Mouse (Mus musculus) G1E (cell line): ENCODE data around the gene Sik1. TPM values are rescaled to one million over a fixed set of nuclear protein-coding genes. Genes with fewer than 3 reads are reported as not detected.

Experiments used
- ATAC-seq: 2 replicates; pipeline ENCODE4 v1.8.0; 2016; ENCODE audit warnings: mild to moderate bottlenecking; ENCODE audit not compliant: insufficient number of reproducible peaks, poor library complexity, low FRiP score, severe bottlenecking; ENCODE audit errors: extremely low read depth
- DNase-seq: peaks from one replicate; pipeline ENCODE4 v3.0.0; 2012; ENCODE audit warnings: low spot score
- H3K27me3 ChIP-seq: 2 replicates; pipeline ENCODE4 v1.6.1; 2012; ENCODE audit warnings: mild to moderate bottlenecking, low read length, inconsistent platforms; ENCODE audit not compliant: insufficient read depth
- H3K36me3 ChIP-seq: replicated peaks from 2 replicates; pipeline ENCODE3; 2012; ENCODE audit warnings: mild to moderate bottlenecking, inconsistent platforms
- H3K4me1 ChIP-seq: 2 replicates; pipeline ENCODE4 v1.6.1; 2012; ENCODE audit warnings: low read depth, low read length, inconsistent platforms, mixed read lengths; ENCODE audit not compliant: insufficient read depth
- H3K4me3 ChIP-seq: 2 replicates; pipeline ENCODE4 v1.5.1; 2012; ENCODE audit warnings: low read depth, mild to moderate bottlenecking, inconsistent platforms, low read length, moderate library complexity, mixed read lengths
- H3K9me3 ChIP-seq: replicated peaks from 2 replicates; pipeline ENCODE4 v1.6.1; 2012; ENCODE audit warnings: inconsistent platforms
- CTCF ChIP-seq: IDR thresholded peaks from 2 replicates; pipeline ENCODE4 v1.5.1; 2012; ENCODE audit warnings: low read depth, low read length, inconsistent platforms, mixed read lengths
- GATA1 ChIP-seq: IDR thresholded peaks from 2 replicates; pipeline ENCODE4 v1.6.1; 2012; ENCODE audit warnings: borderline replicate concordance, low read length, inconsistent platforms, mixed read lengths
- GATA2 ChIP-seq: IDR thresholded peaks from 2 replicates; pipeline ENCODE4 v1.6.1; 2012; ENCODE audit warnings: low read depth, low read length, inconsistent platforms, borderline replicate concordance
- POLR2AphosphoS5 ChIP-seq: IDR thresholded peaks from 2 replicates; pipeline ENCODE4 v1.6.1; 2012; ENCODE audit warnings: low read depth, low read length, inconsistent platforms; ENCODE audit not compliant: insufficient replicate concordance
- TAL1 ChIP-seq: conservative IDR thresholded peaks from 2 replicates; pipeline ENCODE4 v1.6.1; 2012; ENCODE audit warnings: low read depth, low read length, inconsistent platforms, mixed read lengths
- polyA plus RNA-seq: library from polyadenylated mRNA; stranded (reverse); fragments of >175 nt; gene quantifications from 2 replicates; pipeline ENCODE4 v1.2.3, GENCODE M21; 2012
- total RNA-seq, 2 experiments: library from RNA; stranded (forward) in 1 of 2; stranded (reverse) in 1 of 2; fragments of 200-1000 nt in 1 of 2; fragments of >200 nt in 1 of 2; fragmentation: Nextera tagmentation in 1 of 2; gene quantifications; 2 replicates each; pipeline ENCODE4 v1.2.3; 2014 to 2017

Sik1 gene
- total and polyA plus RNA-seq, 3 experiments, result 0.98 to 13.1 (median 6.9) TPM

DNA sequence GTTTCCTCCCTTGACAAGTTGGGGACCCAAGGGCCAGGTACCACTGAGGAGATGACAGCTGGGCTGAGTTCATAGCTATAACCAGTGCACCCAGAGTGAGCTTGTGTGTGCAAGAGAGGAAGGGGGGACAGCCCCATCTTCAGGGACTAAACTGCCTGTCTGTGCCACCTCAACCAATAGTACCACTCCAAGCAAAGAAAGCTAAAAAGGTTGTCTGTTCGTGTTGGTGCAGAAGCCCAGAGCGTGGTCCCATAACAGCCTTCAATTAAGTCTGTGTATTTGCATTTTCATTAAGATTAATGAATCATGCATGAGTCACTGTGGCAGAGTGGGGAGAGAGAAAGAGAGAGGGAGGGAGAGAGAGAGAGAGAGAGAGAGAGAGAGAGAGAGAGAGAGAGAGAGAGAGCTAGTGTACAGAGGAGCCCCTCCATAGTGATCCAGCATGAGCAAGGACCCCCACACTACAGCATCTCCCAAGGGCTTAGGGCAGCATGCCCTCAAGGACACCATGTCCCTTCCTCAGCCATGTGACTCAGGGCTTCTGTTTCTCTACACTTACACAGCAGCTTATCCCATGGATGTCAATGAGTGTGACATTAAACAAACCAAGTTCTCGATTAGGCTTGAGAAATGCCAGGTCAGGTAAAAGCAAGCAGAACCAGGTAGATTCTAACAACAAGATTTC is 41.5 kb downstream of the Sik1 start:
- Histone ChIP-seq H3K4me3 (no peak overlapping the region), H3K36me3 (no peaks in the 10 kb centered on the region), H3K27me3 (peaks cover 19% of the 10 kb centered on the region), H3K4me1 (no peaks in the 10 kb centered on the region), H3K9me3 (no peaks in the 10 kb centered on the region)
- ATAC-seq (no peak), DNase-seq (no peak)
- TF ChIP-seq TAL1 (no peak), GATA2 (no peak), CTCF (no peak), GATA1 (no peak), POLR2AphosphoS5 (no peak)

- Histone ChIP-seq H3K4me3 (no peak overlapping the region), H3K36me3 (no peaks in the 10 kb centered on the region), H3K9me3 (no peaks in the 10 kb centered on the region), H3K4me1 (no peaks in the 10 kb centered on the region), H3K27me3 (peaks cover 6% of the 10 kb centered on the region)
- no peak for ATAC-seq
- DNase-seq, result no peak
- no peak for TF ChIP-seq POLR2AphosphoS5
- TF ChIP-seq GATA1, result no peak
- no peak for TF ChIP-seq TAL1
- TF ChIP-seq GATA2, result no peak
- no peak for TF ChIP-seq CTCF
These were observed 44.3 kb downstream of the Sik1 start for GRCm38 (mm10) chr17:31811333-31811732.

DNA sequence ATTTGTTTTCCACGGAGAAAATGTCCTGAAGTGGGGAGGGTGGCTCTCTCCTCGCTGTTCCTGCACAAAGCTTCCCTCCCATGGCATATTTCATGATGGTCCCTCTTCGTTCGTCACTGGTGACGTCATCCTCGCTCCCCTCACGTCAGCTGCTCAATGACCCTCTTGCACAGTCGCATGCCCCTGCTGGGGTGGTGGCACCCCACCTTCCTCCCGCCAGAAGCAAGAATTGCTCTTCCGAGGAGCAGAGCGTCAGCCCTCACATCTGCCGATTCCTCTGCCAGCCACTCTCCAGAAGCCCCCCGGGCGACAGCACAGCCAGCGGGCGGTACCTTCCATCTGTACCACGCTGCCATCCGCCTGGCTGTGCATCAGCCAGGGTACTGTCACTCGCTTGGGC is 45.7 kb downstream of the Sik1 start:
- Histone ChIP-seq H3K4me3 (no peak overlapping the region), H3K9me3 (no peaks in the 10 kb centered on the region), H3K36me3 (no peaks in the 10 kb centered on the region), H3K4me1 (no peaks in the 10 kb centered on the region), H3K27me3 (peaks cover 6% of the 10 kb centered on the region)
- no peak for ATAC-seq
- DNase-seq, result no peak
- TF ChIP-seq GATA2 (no peak), CTCF (no peak), GATA1 (no peak), TAL1 (no peak), POLR2AphosphoS5 (no peak)

DNA sequence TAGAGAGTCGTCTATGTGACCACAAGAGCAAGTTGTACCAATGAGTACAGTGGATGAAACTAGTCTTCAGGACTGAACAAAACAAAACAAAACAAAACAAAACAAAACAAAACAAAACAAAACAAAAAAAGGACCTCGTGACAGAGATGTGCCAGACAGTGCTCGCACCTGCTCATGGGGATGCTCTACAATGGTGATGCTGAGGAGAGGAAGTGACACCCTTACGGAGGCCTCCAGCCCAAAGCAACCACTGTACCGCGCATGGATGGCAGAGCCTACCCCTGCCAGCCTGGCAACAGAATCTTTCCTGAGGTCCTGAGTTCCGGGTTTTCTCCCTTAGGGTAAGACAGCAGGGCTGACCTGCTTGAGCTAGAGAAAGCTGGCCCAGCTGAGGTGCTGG is 46.5 kb downstream of the Sik1 start:
- DNase-seq (no peak), ATAC-seq (no peak)
- Histone ChIP-seq H3K9me3 (no peaks in the 10 kb centered on the region), H3K36me3 (no peaks in the 10 kb centered on the region), H3K4me3 (no peak overlapping the region), H3K27me3 (peaks cover 6% of the 10 kb centered on the region), H3K4me1 (no peaks in the 10 kb centered on the region)
- no peak for TF ChIP-seq POLR2AphosphoS5
- no peak for TF ChIP-seq GATA1
- TF ChIP-seq GATA2, result no peak
- TF ChIP-seq CTCF, result no peak
- TF ChIP-seq TAL1, result no peak

DNA sequence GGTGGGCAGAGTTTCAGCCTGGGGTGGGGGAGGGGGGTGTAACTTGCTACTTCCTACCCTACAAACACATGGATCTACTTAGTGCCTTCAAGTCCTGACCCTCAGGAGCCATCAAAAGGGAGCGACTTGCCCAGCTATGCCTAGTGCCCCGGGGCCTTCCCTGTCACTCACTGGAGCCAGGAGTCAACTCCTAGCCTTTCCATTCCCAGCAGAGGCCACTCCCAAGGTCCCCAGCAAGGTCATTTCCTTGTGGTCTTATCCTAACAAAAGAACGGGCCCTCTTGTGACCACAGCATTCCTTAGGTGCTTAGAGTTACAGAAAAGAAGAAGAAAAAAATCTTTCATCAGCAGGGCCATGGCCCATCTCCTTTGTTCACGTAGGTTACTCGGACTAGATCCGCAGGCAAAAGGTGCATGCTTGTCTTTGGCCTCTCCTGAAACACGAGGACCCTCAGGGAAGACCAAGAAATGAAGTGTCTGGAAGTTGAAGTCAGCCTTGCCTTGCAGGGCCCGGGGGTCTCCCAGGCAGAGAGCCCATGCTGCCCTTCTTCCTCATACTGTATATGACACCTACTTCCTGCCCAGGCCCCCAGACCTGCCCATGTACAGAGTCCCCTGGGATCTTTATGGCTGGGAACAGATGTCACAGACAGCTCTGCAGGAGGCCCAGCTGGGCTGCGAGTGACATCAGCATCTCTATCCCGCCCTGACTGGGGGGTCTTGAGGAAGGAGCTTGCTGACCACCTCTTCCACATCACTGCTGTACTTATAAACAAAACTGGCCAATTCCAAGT is 47.3 kb downstream of the Sik1 start:
- Histone ChIP-seq H3K4me1 (no peaks in the 10 kb centered on the region), H3K4me3 (no peak overlapping the region), H3K36me3 (no peaks in the 10 kb centered on the region), H3K27me3 (peaks cover 6% of the 10 kb centered on the region), H3K9me3 (no peaks in the 10 kb centered on the region)
- ATAC-seq, result no peak
- DNase-seq, result no peak
- TF ChIP-seq CTCF (no peak), TAL1 (no peak), GATA2 (no peak), GATA1 (no peak), POLR2AphosphoS5 (no peak)

DNA sequence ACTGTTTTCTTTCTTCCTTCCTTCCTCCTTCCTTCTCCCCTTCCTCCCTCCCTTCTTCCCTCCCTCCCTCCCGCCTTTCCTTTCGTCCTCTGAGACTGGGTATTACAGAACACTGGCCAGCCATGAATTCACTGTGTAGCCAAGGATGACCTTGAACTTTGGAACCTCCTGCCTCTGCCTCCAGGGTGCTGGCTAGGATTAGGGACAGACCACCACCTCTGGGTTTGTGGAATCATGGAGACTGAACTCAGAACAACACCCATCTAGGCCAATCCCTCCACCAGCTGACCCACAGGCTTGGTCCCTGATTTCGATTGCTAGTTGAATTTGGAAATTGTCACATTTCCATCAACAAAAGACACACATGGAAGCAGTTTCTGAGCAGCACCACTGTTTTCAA is 49.1 kb downstream of the Sik1 start:
- Histone ChIP-seq H3K9me3 (no peaks in the 10 kb centered on the region), H3K4me1 (no peaks in the 10 kb centered on the region), H3K4me3 (no peak overlapping the region), H3K27me3 (peaks cover 3% of the 10 kb centered on the region; the same call in 1 of the 2 replicates), H3K36me3 (no peaks in the 10 kb centered on the region)
- ATAC-seq (no peak), DNase-seq (no peak)
- TF ChIP-seq TAL1 (no peak), POLR2AphosphoS5 (no peak), GATA2 (no peak), GATA1 (no peak), CTCF (no peak)
